Mouse (Mus musculus) spleen, postnatal 14 days (tissue): ENCODE measurements around the gene Dph2.
A peak's percentile ranks its signal among the peaks of the same experiment; 100 is the strongest.

Source experiments
- DNase-seq, 2 experiments: peaks; one replicate each; pipeline ENCODE4 v3.0.0; 2021 to 2022; ENCODE audit warnings: low spot score in 2 of 2

Dph2 gene

GRCm38 (mm10) chr4:117891738-117892161 lies at the start of gene Dph2:
TSS of gene Dph2 (minus strand) at chr4:117892032.
- DNase-seq = peak; percentile 51 to 59

- DNase-seq = no peak
Observed at GRCm38 (mm10) chr4:117936964-117937363, 45.1 kb upstream of the Dph2 start.

GRCm38 (mm10) chr4:117934081-117934480 lies 42.2 kb upstream of the Dph2 start:
- DNase-seq = no peak

- no peak for DNase-seq
Observed at GRCm38 (mm10) chr4:117933248-117933647, 41.4 kb upstream of the Dph2 start.

- no peak for DNase-seq
Observed at GRCm38 (mm10) chr4:117929391-117929881, 37.6 kb upstream of the Dph2 start, which contains the start of gene Artn. TSS of gene Artn (minus strand) at chr4:117929763.

GRCm38 (mm10) chr4:117928699-117929241 lies 36.9 kb upstream of the Dph2 start:
- peak; percentile 55 to 63 for DNase-seq

GRCm38 (mm10) chr4:117928234-117928633 lies 36.4 kb upstream of the Dph2 start:
- no peak for DNase-seq

- DNase-seq = peak in 1 of 2 experiments; percentile 21
Observed at GRCm38 (mm10) chr4:117926545-117927482, 35.0 kb upstream of the Dph2 start.

- DNase-seq = no peak
Observed at GRCm38 (mm10) chr4:117924916-117925315, 33.1 kb upstream of the Dph2 start.

- no peak for DNase-seq
Observed at GRCm38 (mm10) chr4:117923450-117923849, 31.6 kb upstream of the Dph2 start.

- DNase-seq = no peak
Observed at GRCm38 (mm10) chr4:117921358-117921757, 29.5 kb upstream of the Dph2 start.

- DNase-seq = no peak
Observed at GRCm38 (mm10) chr4:117918762-117919161, 26.9 kb upstream of the Dph2 start.

- no peak for DNase-seq
Observed at GRCm38 (mm10) chr4:117918261-117918660, 26.4 kb upstream of the Dph2 start.

- DNase-seq = no peak
Observed at GRCm38 (mm10) chr4:117917847-117918246, 26.0 kb upstream of the Dph2 start.

GRCm38 (mm10) chr4:117917402-117917801 lies 25.6 kb upstream of the Dph2 start:
- no peak for DNase-seq

GRCm38 (mm10) chr4:117916386-117916785 lies 24.6 kb upstream of the Dph2 start:
- DNase-seq = no peak

GRCm38 (mm10) chr4:117915489-117916105 lies 23.8 kb upstream of the Dph2 start:
- DNase-seq = no peak

GRCm38 (mm10) chr4:117914591-117915442 lies 23.0 kb upstream of the Dph2 start, which contains the start of gene Ipo13:
TSS of gene Ipo13 (minus strand) at chr4:117914999.
- DNase-seq = peak; percentile 84 to 93

GRCm38 (mm10) chr4:117914031-117914430 lies 22.2 kb upstream of the Dph2 start:
- no peak for DNase-seq

- no peak for DNase-seq
Observed at GRCm38 (mm10) chr4:117913421-117913820, 21.6 kb upstream of the Dph2 start.

- no peak for DNase-seq
Observed at GRCm38 (mm10) chr4:117912685-117913273, 20.9 kb upstream of the Dph2 start.
